Mouse (Mus musculus): ENCODE results near the gene Hist2h2ab. TPM values are rescaled to one million over a fixed set of nuclear protein-coding genes. Genes with fewer than 3 reads are reported as not detected.

The Hist2h2ab gene
- polyA plus RNA-seq, 1 experiment, result 3.0 TPM

DNA sequence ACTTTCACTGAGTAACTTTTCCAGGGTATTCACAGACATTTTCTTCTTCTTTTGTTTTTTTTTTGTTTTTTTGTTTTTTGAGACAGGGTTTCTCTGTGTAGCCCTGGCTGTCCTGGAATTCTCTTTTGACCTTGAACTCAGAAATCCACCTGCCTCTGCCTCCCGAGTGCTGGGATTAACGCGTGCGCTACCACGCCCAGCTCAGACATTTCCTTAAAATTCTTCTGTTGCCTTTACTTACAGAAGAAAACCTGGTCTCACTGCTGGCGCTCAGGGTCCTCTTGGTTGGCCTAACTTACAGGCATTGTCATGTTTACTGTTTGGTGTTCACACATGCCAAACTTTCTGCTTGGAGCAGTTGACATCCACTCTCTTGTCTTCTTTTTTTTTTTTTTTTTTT lies 44.4 kb upstream of the Hist2h2ab start:
- Histone ChIP-seq H3K36me3 (ENCODE audit: control insufficient read depth, insufficient read depth, low read length) (peaks cover 12% of the 10 kb centered on the region), H3K4me3 (ENCODE audit: extremely low read depth, insufficient read depth, insufficient read length) (no peak overlapping the region), H3K27me3 (ENCODE audit: control insufficient read depth, insufficient read depth, low read length) (no peaks in the 10 kb centered on the region), H3K27ac (ENCODE audit: insufficient read depth, low read length) (no peak overlapping the region), H3K4me1 (ENCODE audit: control insufficient read depth, insufficient read depth, insufficient read length) (peaks cover 14% of the 10 kb centered on the region; the same call in 1 of the 2 replicates)
- no peak for DNase-seq (ENCODE audit: low read depth in 1 of 2, low spot score in 2 of 2)
- TF ChIP-seq CTCF (IDR thresholded peaks at IDR 0.05; ENCODE audit: extremely low read depth, insufficient read depth, insufficient read length, insufficient replicate concordance) (no peak), POLR2A (IDR thresholded peaks at IDR 0.05; ENCODE audit: low read depth, low read length) (no peak)
- 95% methylated on average over 6 of the region's 6 CpGs for WGBS

DNA sequence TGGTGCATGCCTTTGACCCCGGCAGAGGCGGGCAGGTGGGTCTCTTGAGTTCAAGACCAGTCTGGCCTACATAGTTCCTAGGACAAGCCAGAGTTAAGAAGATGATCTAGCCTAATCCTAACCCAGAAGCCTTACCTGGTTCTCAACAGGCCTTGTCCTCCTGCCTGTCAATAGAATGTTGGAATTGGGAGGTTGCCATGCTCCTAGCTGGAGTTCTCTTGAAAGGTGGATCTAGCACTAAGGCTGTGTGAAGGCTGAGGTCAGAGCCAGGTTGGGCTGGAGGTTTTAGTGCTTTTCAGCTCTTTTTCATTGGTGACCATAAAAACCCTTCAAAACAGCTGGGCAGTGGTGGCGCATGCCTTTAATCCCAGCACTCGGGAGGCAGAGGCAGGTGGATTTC lies 41.2 kb upstream of the Hist2h2ab start:
- Histone ChIP-seq H3K4me1 (ENCODE audit: control insufficient read depth, insufficient read depth, insufficient read length) (peaks cover 6% of the 10 kb centered on the region; the same call in 1 of the 2 replicates), H3K36me3 (ENCODE audit: control insufficient read depth, insufficient read depth, low read length) (peaks cover 12% of the 10 kb centered on the region), H3K27me3 (ENCODE audit: control insufficient read depth, insufficient read depth, low read length) (no peaks in the 10 kb centered on the region), H3K27ac (ENCODE audit: insufficient read depth, low read length) (no peak overlapping the region), H3K4me3 (ENCODE audit: extremely low read depth, insufficient read depth, insufficient read length) (no peak overlapping the region)
- DNase-seq (ENCODE audit: low read depth in 1 of 2, low spot score in 2 of 2), result no peak
- 92% methylated on average over 4 of the region's 4 CpGs for WGBS
- TF ChIP-seq POLR2A (IDR thresholded peaks at IDR 0.05; ENCODE audit: low read depth, low read length), result no peak
- no peak for TF ChIP-seq CTCF (IDR thresholded peaks at IDR 0.05; ENCODE audit: extremely low read depth, insufficient read depth, insufficient read length, insufficient replicate concordance)

- TF ChIP-seq CTCF (IDR thresholded peaks at IDR 0.05; ENCODE audit: extremely low read depth, insufficient read depth, insufficient read length, insufficient replicate concordance) (no peak), POLR2A (IDR thresholded peaks at IDR 0.05; ENCODE audit: low read depth, low read length) (no peak)
- no peak for DNase-seq (ENCODE audit: low read depth in 1 of 2, low spot score in 2 of 2)
- H3K27ac ChIP-seq (ENCODE audit: insufficient read depth, low read length), result no peak overlapping the region
- H3K27me3 ChIP-seq (ENCODE audit: control insufficient read depth, insufficient read depth, low read length), result no peaks in the 10 kb centered on the region
- peaks cover 11% of the 10 kb centered on the region for H3K36me3 ChIP-seq (ENCODE audit: control insufficient read depth, insufficient read depth, low read length)
- H3K4me1 ChIP-seq (ENCODE audit: control insufficient read depth, insufficient read depth, insufficient read length), result peaks cover 5% of the 10 kb centered on the region; the same call in 1 of the 2 replicates
- H3K4me3 ChIP-seq (ENCODE audit: extremely low read depth, insufficient read depth, insufficient read length), result no peak overlapping the region
- WGBS, result 92% methylated on average over 2 of the region's 2 CpGs
These were observed 40.8 kb upstream of the Hist2h2ab start for GRCm38 (mm10) chr3:96178902-96179301.

GRCm38 (mm10) chr3:96179531-96179930 lies 40.1 kb upstream of the Hist2h2ab start:
- no peak for TF ChIP-seq POLR2A (IDR thresholded peaks at IDR 0.05; ENCODE audit: low read depth, low read length)
- TF ChIP-seq CTCF (IDR thresholded peaks at IDR 0.05; ENCODE audit: extremely low read depth, insufficient read depth, insufficient read length, insufficient replicate concordance), result no peak
- H3K27me3 ChIP-seq (ENCODE audit: control insufficient read depth, insufficient read depth, low read length), result no peaks in the 10 kb centered on the region
- H3K36me3 ChIP-seq (ENCODE audit: control insufficient read depth, insufficient read depth, low read length), result peaks cover 9% of the 10 kb centered on the region
- H3K27ac ChIP-seq (ENCODE audit: insufficient read depth, low read length), result no peak overlapping the region
- no peak for DNase-seq (ENCODE audit: low read depth in 1 of 2, low spot score in 2 of 2)
- no peak overlapping the region for H3K4me3 ChIP-seq (ENCODE audit: extremely low read depth, insufficient read depth, insufficient read length)
- H3K4me1 ChIP-seq (ENCODE audit: control insufficient read depth, insufficient read depth, insufficient read length), result 0 out of 2 replicates have a peak, but pooled peaks cover 4% of the 10 kb centered on the region
- 89% methylated on average over 4 of the region's 4 CpGs for WGBS

DNA sequence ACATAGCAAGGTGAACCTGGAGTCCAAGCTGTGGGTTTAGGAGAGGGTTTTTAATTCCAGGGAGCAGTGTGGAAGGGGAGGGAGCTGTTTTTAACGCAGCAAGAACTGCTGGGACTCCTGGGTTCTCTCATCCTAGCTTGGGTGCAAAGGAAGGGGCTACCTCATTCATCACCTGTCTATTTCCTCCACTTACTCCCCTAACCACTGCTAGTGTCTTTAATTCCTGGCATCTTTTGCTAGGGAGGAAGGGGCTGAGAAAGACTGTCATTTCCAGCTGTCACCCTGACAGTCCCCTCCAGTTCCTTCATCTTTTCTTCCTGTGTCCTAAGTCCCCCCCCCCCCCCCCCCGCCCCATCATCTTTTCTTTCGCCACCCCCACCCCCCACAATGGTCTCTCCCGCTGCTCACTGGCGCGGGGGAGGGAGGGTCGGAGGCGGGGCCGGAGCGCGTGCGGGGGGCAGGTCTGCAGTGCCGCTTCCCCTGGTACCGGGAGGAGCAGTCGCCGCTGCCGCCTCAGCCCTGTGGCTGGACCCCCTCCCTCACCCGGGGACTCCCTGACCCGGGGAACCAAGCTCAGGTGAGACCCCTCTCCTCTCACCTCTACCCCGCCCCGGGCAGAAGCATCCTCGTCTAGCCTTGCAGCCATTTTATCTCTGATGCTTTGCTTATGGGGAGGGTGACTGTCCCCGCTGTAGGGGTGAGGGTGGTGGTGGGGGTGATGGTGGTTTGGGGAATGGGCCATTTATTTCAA lies 38.8 kb upstream of the Hist2h2ab start, which contains the start of gene Sv2a:
Sv2a (plus strand) TSS at position 425 of the 751 bp plus-strand sequence.
- Histone ChIP-seq H3K36me3 (ENCODE audit: control insufficient read depth, insufficient read depth, low read length) (peaks cover 7% of the 10 kb centered on the region; the same call in 1 of the 2 replicates), H3K4me1 (ENCODE audit: control insufficient read depth, insufficient read depth, insufficient read length) (no peaks in the 10 kb centered on the region), H3K27ac (ENCODE audit: insufficient read depth, low read length) (no peak within 1 kb of the TSS), H3K4me3 (ENCODE audit: extremely low read depth, insufficient read depth, insufficient read length) (peak within 1 kb of the TSS; percentile 56), H3K27me3 (ENCODE audit: control insufficient read depth, insufficient read depth, low read length) (no peaks in the 10 kb centered on the region)
- 1% methylated on average over 15 of the region's 23 CpGs for WGBS
- TF ChIP-seq POLR2A (IDR thresholded peaks at IDR 0.05; ENCODE audit: low read depth, low read length) (no peak), CTCF (IDR thresholded peaks at IDR 0.05; ENCODE audit: extremely low read depth, insufficient read depth, insufficient read length, insufficient replicate concordance) (no peak)
- DNase-seq (ENCODE audit: low read depth in 1 of 2, low spot score in 2 of 2), result peak in 1 of 2 experiments; percentile 40

- DNase-seq (ENCODE audit: low read depth in 1 of 2, low spot score in 2 of 2), result no peak
- no peaks in the 10 kb centered on the region for H3K27me3 ChIP-seq (ENCODE audit: control insufficient read depth, insufficient read depth, low read length)
- 76% methylated on average over 12 of the region's 12 CpGs for WGBS
- H3K27ac ChIP-seq (ENCODE audit: insufficient read depth, low read length), result no peak overlapping the region
- peaks cover 3% of the 10 kb centered on the region; the same call in 1 of the 2 replicates for H3K36me3 ChIP-seq (ENCODE audit: control insufficient read depth, insufficient read depth, low read length)
- H3K4me3 ChIP-seq (ENCODE audit: extremely low read depth, insufficient read depth, insufficient read length), result no peak overlapping the region
- H3K4me1 ChIP-seq (ENCODE audit: control insufficient read depth, insufficient read depth, insufficient read length), result no peaks in the 10 kb centered on the region
- no peak for TF ChIP-seq CTCF (IDR thresholded peaks at IDR 0.05; ENCODE audit: extremely low read depth, insufficient read depth, insufficient read length, insufficient replicate concordance)
- TF ChIP-seq POLR2A (IDR thresholded peaks at IDR 0.05; ENCODE audit: low read depth, low read length), result no peak
These were observed 37.9 kb upstream of the Hist2h2ab start for GRCm38 (mm10) chr3:96181510-96182381.

All from spleen, adult 2 months (tissue).